Mouse (Mus musculus) thymus, adult 2 months (tissue): Measurements from ENCODE around the gene Akip1.

Experiments used
- CTCF ChIP-seq: fragments of 200-500 bp; IDR thresholded peaks from 2 replicates; pipeline ENCODE4 v1.5.1; 2012; ENCODE audit warnings: mild to moderate bottlenecking, control low read depth, low read length, moderate library complexity, borderline replicate concordance; ENCODE audit not compliant: control insufficient read depth, poor library complexity, insufficient read depth; ENCODE audit errors: extremely low read depth
- POLR2A ChIP-seq: fragments of 200-500 bp; IDR thresholded peaks from 2 replicates; pipeline ENCODE4 v1.6.1; 2012; ENCODE audit warnings: mild to moderate bottlenecking, low read length, control low read depth, moderate library complexity; ENCODE audit not compliant: control insufficient read depth, poor library complexity, insufficient read depth; ENCODE audit errors: extremely low read depth

GRCm38 (mm10) chr7:109756291-109756690, 52.8 kb downstream of the Akip1 start:
- no peak for TF ChIP-seq POLR2A
- no peak for TF ChIP-seq CTCF
